Mouse (Mus musculus) neural tube, postnatal 0 days (tissue): Measurements from ENCODE around the gene Gm8237. TPM values are rescaled to one million over a fixed set of nuclear protein-coding genes. Genes with fewer than 3 reads are reported as not detected.

Experiments
- polyA plus RNA-seq: library from polyadenylated mRNA; unstranded; fragments of >200 nt; fragmentation: Nextera tagmentation; extraction: Ambion mirVana; gene quantifications from 2 replicates; pipeline ENCODE4 v1.2.1, GENCODE M21; 2015

The Gm8237 gene
- polyA plus RNA-seq, result 1.5 and 1.7 TPM in 2 replicates

DNA sequence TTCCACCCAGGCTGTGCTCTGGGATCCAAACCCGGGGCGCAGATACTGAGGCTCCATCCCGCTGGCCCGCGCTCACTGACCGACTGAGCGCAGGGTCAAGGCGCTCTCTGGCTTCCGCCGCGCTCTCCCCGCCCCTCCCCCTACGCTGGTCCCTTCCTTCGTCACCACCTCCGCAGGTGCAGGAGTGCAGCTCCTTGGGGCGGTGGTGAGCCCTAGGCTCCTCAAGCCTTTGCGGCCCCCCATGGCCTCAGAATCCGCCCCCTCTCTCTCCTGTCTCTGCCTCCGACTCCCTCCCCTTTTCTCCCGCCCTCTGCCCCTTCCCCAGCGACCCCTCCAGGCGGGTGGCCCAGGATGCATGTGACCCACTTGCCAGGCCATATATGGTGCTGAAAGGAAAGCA is at the start of gene Gm8237:
Gene Gm8237 (minus strand): TSS at position 142 of the 400 bp plus-strand sequence.

DNA sequence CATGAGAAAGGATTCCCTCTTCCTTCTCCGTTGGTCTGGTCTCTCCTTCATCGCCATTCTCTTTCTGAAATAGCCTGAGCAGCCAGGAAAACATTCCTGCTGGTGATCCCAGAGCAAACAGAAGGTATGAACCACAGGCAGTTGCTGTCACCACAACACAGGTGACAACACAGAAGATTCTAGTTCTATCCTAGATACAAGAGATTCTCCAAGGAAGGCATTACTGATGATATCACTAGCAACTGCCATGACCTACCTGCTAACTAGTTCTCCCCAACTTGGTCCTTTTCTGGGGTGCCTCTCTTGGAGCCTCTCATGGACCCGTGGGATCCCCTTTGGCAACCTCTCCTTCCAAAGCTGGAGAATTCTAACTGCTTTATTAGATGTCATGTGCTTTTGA is 50.0 kb downstream of the Gm8237 start, which contains the start of gene Gm3424:
Gene Gm3424 (minus strand): TSS at position 101 of the 400 bp plus-strand sequence.

Other genes starting within 250 kb of the Gm8237 start
- not detected in 2 replicates for gene Gm8265, start 247.4 kb downstream of the Gm8237 start, polyA plus RNA-seq
- gene Gm9603, start 192.9 kb downstream of the Gm8237 start, polyA plus RNA-seq, result not detected in 2 replicates
- 1.1 and 1.5 TPM in 2 replicates for gene Gm3373, start 138.8 kb downstream of the Gm8237 start, polyA plus RNA-seq
- gene Gm3383, start 72.4 kb downstream of the Gm8237 start, polyA plus RNA-seq, result 2.9 and 4.8 TPM in 2 replicates
- not detected in 2 replicates for gene Gm3424, start 50.1 kb downstream of the Gm8237 start, polyA plus RNA-seq
- 3.7 and 4.4 TPM in 2 replicates for gene Gm3248, start 81.4 kb upstream of the Gm8237 start, polyA plus RNA-seq
- not detected in 2 replicates for gene Gm3453, start 98.8 kb upstream of the Gm8237 start, polyA plus RNA-seq
- not detected in 2 replicates for gene Gm6337, start 177.9 kb upstream of the Gm8237 start, polyA plus RNA-seq
- gene Gm8206, start 213.6 kb upstream of the Gm8237 start, polyA plus RNA-seq, result 3.9 and 5.9 TPM in 2 replicates
- 3.4 and 3.6 TPM in 2 replicates for gene Gm3468, start 228.3 kb upstream of the Gm8237 start, polyA plus RNA-seq
- not detected in 2 replicates for gene Gm3476, start 245.4 kb upstream of the Gm8237 start, polyA plus RNA-seq